Mouse (Mus musculus) stomach, embryonic 14.5 days (tissue): ENCODE data around the gene Hemgn. TPM values are rescaled to one million over a fixed set of nuclear protein-coding genes. Genes with fewer than 3 reads are reported as not detected.
A peak's percentile ranks its signal among the peaks of the same experiment; 100 is the strongest.

Experiments
- ATAC-seq: fragments of 200-750 bp; cut with Nextera tagmentation; 2 replicates; pipeline ENCODE4 v1.8.0; 2017; ENCODE audit warnings: low read depth, moderate TSS enrichment; ENCODE audit not compliant: insufficient number of reproducible peaks, insufficient read depth, low FRiP score
- H3K27ac ChIP-seq: fragments of 300-500 bp; sonication (generic); 2 replicates; pipeline ENCODE4 v1.5.1; 2014; ENCODE audit warnings: mild to moderate bottlenecking, low read length, moderate library complexity, mixed read lengths
- H3K27me3 ChIP-seq: fragments of 300-500 bp; sonication (generic); 2 replicates; pipeline ENCODE4 v1.6.1; 2014; ENCODE audit warnings: low read length, control low read depth, mixed read lengths; ENCODE audit not compliant: control insufficient read depth, insufficient read depth
- H3K36me3 ChIP-seq: fragments of 300-500 bp; sonication (generic); 2 replicates; pipeline ENCODE4 v1.6.1; 2014; ENCODE audit warnings: mild to moderate bottlenecking, control low read depth, low read length, moderate library complexity, mixed read lengths; ENCODE audit not compliant: control insufficient read depth, insufficient read depth
- H3K4me1 ChIP-seq: fragments of 300-500 bp; sonication (generic); 2 replicates; pipeline ENCODE4 v1.6.1; 2014; ENCODE audit warnings: low read length, control low read depth, mixed read lengths; ENCODE audit not compliant: control insufficient read depth, insufficient read depth
- H3K4me2 ChIP-seq: fragments of 300-500 bp; sonication (generic); replicated peaks from 2 replicates; pipeline ENCODE4 v1.6.1; 2014; ENCODE audit warnings: low read depth, low read length, control low read depth
- H3K4me3 ChIP-seq: fragments of 300-500 bp; sonication (generic); 2 replicates; pipeline ENCODE4 v1.5.1; 2014; ENCODE audit warnings: low read depth, low read length, control low read depth
- H3K9ac ChIP-seq: fragments of 300-500 bp; sonication (generic); replicated peaks from 2 replicates; pipeline ENCODE4 v1.6.1; 2014; ENCODE audit warnings: low read depth, mild to moderate bottlenecking, control low read depth, low read length, moderate library complexity, mixed read lengths
- H3K9me3 ChIP-seq: fragments of 300-500 bp; sonication (generic); 2 replicates; pipeline ENCODE4 v1.6.1; 2016; ENCODE audit warnings: low read depth, low read length, control low read depth; ENCODE audit not compliant: control insufficient read depth
- WGBS: fragments of 180-500 bp; shearing (Covaris S2); extraction: QIAGEN DNeasy Blood & Tissue Kit; methylation state at CpG from one replicate; pipeline ENCODE4 v1.1.7; 2014; 5-methylcytosine and 5-hydroxymethylcytosine counted together
- polyA plus RNA-seq: library from polyadenylated mRNA; unstranded; fragments of >200 nt; fragmentation: Nextera tagmentation; extraction: Ambion mirVana; gene quantifications from 2 replicates; pipeline ENCODE4 v1.2.1, GENCODE M21; 2014

The Hemgn gene
- 0.39 and 0.94 TPM in 2 replicates for polyA plus RNA-seq

- Histone ChIP-seq H3K9ac (no peak within 1 kb of the TSS), H3K27ac (no peak within 1 kb of the TSS), H3K27me3 (no peaks in the 10 kb centered on the region), H3K36me3 (no peaks in the 10 kb centered on the region), H3K4me2 (no peak within 1 kb of the TSS), H3K4me1 (no peaks in the 10 kb centered on the region), H3K4me3 (no peak within 1 kb of the TSS), H3K9me3 (no peaks in the 10 kb centered on the region)
- 70% methylated on average over 7 of the region's 7 CpGs for WGBS
- ATAC-seq, result no peak
Observed at GRCm38 (mm10) chr4:46413406-46413805, at the start of gene Hemgn. TSS of gene Hemgn (minus strand) at chr4:46413506.

GRCm38 (mm10) chr4:46458411-46458810, 45.1 kb upstream of the Hemgn start:
- Histone ChIP-seq H3K4me2 (no peak overlapping the region), H3K27ac (no peak overlapping the region), H3K4me1 (peaks cover 14% of the 10 kb centered on the region), H3K9me3 (no peaks in the 10 kb centered on the region), H3K27me3 (no peaks in the 10 kb centered on the region), H3K9ac (no peak overlapping the region), H3K4me3 (no peak overlapping the region), H3K36me3 (peaks cover 32% of the 10 kb centered on the region)
- no peak for ATAC-seq
- 90% methylated on average over 2 of the region's 2 CpGs for WGBS

GRCm38 (mm10) chr4:46457186-46457585, 43.9 kb upstream of the Hemgn start:
- 89% methylated on average over 3 of the region's 3 CpGs for WGBS

GRCm38 (mm10) chr4:46456762-46457161, 43.5 kb upstream of the Hemgn start:
- no peak for ATAC-seq
- Histone ChIP-seq H3K4me1 (peaks cover 22% of the 10 kb centered on the region), H3K9ac (no peak overlapping the region), H3K27me3 (no peaks in the 10 kb centered on the region), H3K27ac (no peak overlapping the region), H3K9me3 (no peaks in the 10 kb centered on the region), H3K36me3 (peaks cover 18% of the 10 kb centered on the region), H3K4me3 (no peak overlapping the region), H3K4me2 (no peak overlapping the region)
- 79% methylated on average over 4 of the region's 4 CpGs for WGBS

More at GRCm38 (mm10) chr4:46457186-46457585, 43.9 kb upstream of the Hemgn start:
- peaks cover 20% of the 10 kb centered on the region for H3K36me3 ChIP-seq
- ATAC-seq, result no peak
- no peak overlapping the region for H3K4me3 ChIP-seq
- no peaks in the 10 kb centered on the region for H3K27me3 ChIP-seq
- no peak overlapping the region for H3K27ac ChIP-seq
- no peaks in the 10 kb centered on the region for H3K9me3 ChIP-seq
- H3K4me1 ChIP-seq, result peaks cover 22% of the 10 kb centered on the region
- H3K4me2 ChIP-seq, result no peak overlapping the region
- H3K9ac ChIP-seq, result no peak overlapping the region

GRCm38 (mm10) chr4:46454097-46454864, 41.0 kb upstream of the Hemgn start:
- no peak overlapping the region for H3K4me3 ChIP-seq
- no peaks in the 10 kb centered on the region for H3K27me3 ChIP-seq
- ATAC-seq, result no peak
- no peak overlapping the region for H3K27ac ChIP-seq
- H3K4me1 ChIP-seq, result peaks cover 24% of the 10 kb centered on the region
- H3K36me3 ChIP-seq, result no peaks in the 10 kb centered on the region
- 68% methylated on average over 5 of the region's 5 CpGs for WGBS
- H3K4me2 ChIP-seq, result peak overlapping the region; percentile 84; the same call in 1 of the 2 replicates
- H3K9ac ChIP-seq, result no peak overlapping the region
- H3K9me3 ChIP-seq, result no peaks in the 10 kb centered on the region

GRCm38 (mm10) chr4:46452855-46453719, 39.8 kb upstream of the Hemgn start:
- H3K27me3 ChIP-seq, result no peaks in the 10 kb centered on the region
- 32% methylated on average over 13 of the region's 13 CpGs for WGBS

GRCm38 (mm10) chr4:46452481-46452850, 39.2 kb upstream of the Hemgn start:
- WGBS, result 0% methylated on average over 19 of the region's 19 CpGs
- H3K4me2 ChIP-seq, result peak overlapping the region; percentile 84
- H3K9me3 ChIP-seq, result no peaks in the 10 kb centered on the region
- H3K4me3 ChIP-seq, result peak overlapping the region; percentile 89
- H3K27me3 ChIP-seq, result no peaks in the 10 kb centered on the region
- peak overlapping the region; percentile 99 for H3K9ac ChIP-seq
- peaks cover 24% of the 10 kb centered on the region for H3K4me1 ChIP-seq
- H3K27ac ChIP-seq, result peak overlapping the region; percentile 99
- H3K36me3 ChIP-seq, result no peaks in the 10 kb centered on the region
- ATAC-seq, result peak; percentile 43; the same call in 1 of the 2 replicates

More at GRCm38 (mm10) chr4:46452855-46453719, 39.8 kb upstream of the Hemgn start:
- Histone ChIP-seq H3K4me3 (peak overlapping the region; percentile 89), H3K4me1 (peaks cover 24% of the 10 kb centered on the region), H3K27ac (peak overlapping the region; percentile 99), H3K9me3 (no peaks in the 10 kb centered on the region), H3K4me2 (peak overlapping the region; percentile 84), H3K9ac (peak overlapping the region; percentile 99), H3K36me3 (no peaks in the 10 kb centered on the region)
- ATAC-seq, result no peak

GRCm38 (mm10) chr4:46451758-46452480, 38.6 kb upstream of the Hemgn start:
- ATAC-seq, result peak; percentile 16

More at GRCm38 (mm10) chr4:46451758-46452480, 38.6 kb upstream of the Hemgn start:
- Histone ChIP-seq H3K27ac (peak overlapping the region; percentile 99), H3K4me2 (peak overlapping the region; percentile 84), H3K27me3 (no peaks in the 10 kb centered on the region), H3K36me3 (no peaks in the 10 kb centered on the region), H3K9me3 (no peaks in the 10 kb centered on the region), H3K4me3 (peak overlapping the region; percentile 89), H3K4me1 (peaks cover 24% of the 10 kb centered on the region), H3K9ac (peak overlapping the region; percentile 99)
- 0% methylated on average over 46 of the region's 111 CpGs for WGBS
